Mouse (Mus musculus) subcutaneous adipose tissue, adult 2 months (tissue): ENCODE results near the gene Rtp1. TPM values are rescaled to one million over a fixed set of nuclear protein-coding genes. Genes with fewer than 3 reads are reported as not detected.

ENCODE experiments used
- polyA plus RNA-seq: library from polyadenylated mRNA; depleted of rRNA; stranded (reverse); fragments of >200 nt; gene quantifications from 2 replicates; pipeline ENCODE4 v1.2.3, GENCODE M21; 2012; ENCODE audit warnings: low replicate concordance; rRNA removed

The Rtp1 gene
- polyA plus RNA-seq: not detected in 2 replicates

DNA sequence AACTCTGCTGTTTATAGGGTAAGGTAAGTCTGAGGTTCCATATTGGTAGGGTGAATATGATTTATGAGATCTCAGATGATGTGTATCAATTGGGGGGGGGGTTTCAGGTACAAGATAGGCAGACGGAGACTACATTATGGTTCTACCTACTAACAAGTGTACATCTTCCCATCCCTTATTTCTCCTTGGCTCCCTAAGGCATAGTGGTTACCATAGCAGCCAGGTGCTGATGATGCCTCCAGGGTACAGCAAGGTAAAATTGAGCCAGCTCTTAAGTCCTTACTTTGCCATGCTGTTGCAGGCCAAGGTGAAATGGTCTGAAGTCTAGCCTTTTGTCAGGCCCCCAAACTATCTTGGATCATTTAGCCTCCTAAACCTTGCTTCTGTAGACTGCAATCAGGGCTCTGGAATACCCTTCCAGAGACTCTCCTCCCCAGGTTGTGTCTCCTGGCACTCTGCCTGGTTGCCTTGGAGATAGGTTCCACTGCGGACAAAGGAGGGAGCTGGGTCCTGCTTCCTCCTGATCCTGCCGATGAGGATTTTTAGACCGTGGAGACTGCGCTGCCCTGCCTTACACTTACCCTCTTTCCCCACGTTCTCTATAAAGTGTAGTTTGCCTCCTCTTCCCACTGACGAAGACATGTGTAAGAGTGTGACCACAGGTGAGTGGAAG, at the start of gene Rtp1:
Rtp1 (plus strand) TSS at position 487 of the 673 bp plus-strand sequence.

Other genes starting within 250 kb of the Rtp1 start
- 9.1 and 21.5 TPM in 2 replicates for gene St6gal1, start 204.4 kb upstream of the Rtp1 start, polyA plus RNA-seq
- gene Rtp4, start 91.2 kb downstream of the Rtp1 start, polyA plus RNA-seq: 31.6 and 41.7 TPM in 2 replicates
- 7.0 and 8.5 TPM in 2 replicates for gene Masp1, start 91.7 kb downstream of the Rtp1 start, polyA plus RNA-seq